Comparison of ENCODE assay signal across 27 mouse cellular contexts in the genomic region with DNA sequence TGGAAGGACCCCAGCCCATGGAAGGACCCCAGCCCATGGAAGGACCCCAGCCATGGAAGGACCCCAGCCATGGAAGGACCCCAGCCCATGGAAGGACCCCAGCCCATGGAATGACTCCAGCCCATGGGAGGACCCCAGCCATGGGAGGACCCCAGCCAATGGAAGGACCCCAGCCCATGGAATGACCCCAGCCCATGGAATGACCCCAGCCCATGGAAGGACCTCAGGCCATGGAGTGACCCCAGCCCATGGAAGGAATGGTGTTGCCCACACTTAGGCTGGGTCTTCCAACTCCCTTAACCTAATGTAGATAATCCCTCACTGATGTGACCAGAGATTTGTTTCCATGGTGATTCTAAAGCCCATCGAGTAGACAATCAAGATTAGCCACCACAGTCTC. TPM values are rescaled to one million over a fixed set of nuclear protein-coding genes. Genes with fewer than 3 reads are reported as not detected.
"Had no signal": no experiment of that assay in that cellular context is flagged by ENCODE, and none has a peak within 500 bp of the region (broad histone marks: within the 10 kb centered on the region; RNA-seq: fewer than 3 reads in every experiment).

No protein-coding gene starts in this region.

- H3K9me3 ChIP-seq: midbrain, embryonic 10.5 days; midbrain, embryonic 13.5 days; neural tube, embryonic 13.5 days; neural tube, embryonic 15.5 days had no signal

- H3K4me2 ChIP-seq: lung, embryonic 14.5 days; midbrain, embryonic 13.5 days; neural tube, embryonic 13.5 days; neural tube, embryonic 15.5 days had no signal

- DNase-seq: lung, adult 18-20 months; lung, embryonic 14.5 days; lung, postnatal 10 days; retina, postnatal 1 day; right cerebral cortex, adult 18-20 months; right cerebral cortex, postnatal 25 days; right cerebral cortex, postnatal 4 days; spleen, adult 18-20 months; thymus, adult 18-20 months; thymus, postnatal 14 days; thymus, postnatal 36 days had no signal

- H3K36me3 ChIP-seq: midbrain, embryonic 10.5 days; midbrain, embryonic 13.5 days; neural tube, embryonic 13.5 days; neural tube, embryonic 15.5 days had no signal

- H3K27me3 ChIP-seq: neural tube, embryonic 13.5 days; neural tube, embryonic 15.5 days had no signal

- ATAC-seq: midbrain, embryonic 13.5 days; midbrain, embryonic 16.5 days had no signal

- H3K9ac ChIP-seq: liver, embryonic 14.5 days; lung, embryonic 14.5 days; midbrain, embryonic 13.5 days; neural tube, embryonic 13.5 days; neural tube, embryonic 15.5 days had no signal

- H3K27ac ChIP-seq: liver, embryonic 14.5 days; midbrain, embryonic 10.5 days; midbrain, embryonic 13.5 days; neural tube, embryonic 13.5 days; neural tube, embryonic 15.5 days had no signal

- H3K4me3 ChIP-seq: midbrain, embryonic 10.5 days; midbrain, embryonic 13.5 days; myocyte; neural tube, embryonic 13.5 days; neural tube, embryonic 15.5 days had no signal

RNA-seq across cellular contexts. Expression of gene 4931429L15Rik, which starts 11.5 kb away (rescaled TPM):
- total RNA-seq: megakaryocyte, adult 5-6 weeks; megakaryocyte-erythroid progenitor cell, adult 5-6 weeks had no signal
- polyA plus RNA-seq: liver, embryonic 14.5 days; liver, embryonic 16.5 days; lung, embryonic 14.5 days; lung, embryonic 16.5 days; midbrain, embryonic 10.5 days; midbrain, embryonic 16.5 days; myocyte; neural tube, embryonic 11.5 days; neural tube, embryonic 13.5 days; neural tube, embryonic 15.5 days; small intestine, adult 2 months; stomach, embryonic 14.5 days; stomach, embryonic 16.5 days; thymus, postnatal 0 days had no signal
